Mouse (Mus musculus): ENCODE measurements around the gene Gnaq.
"Not testable (repeated sequence)": the region's sequence is repeated elsewhere in the genome, so short reads cannot be mapped to it uniquely, and the experiment has no call there.

Gnaq gene

GRCm38 (mm10) chr19:16132791-16132864 lies at the start of gene Gnaq:
Gnaq (plus strand) TSS chr19:16132831.
- in situ Hi-C loops (cut with MboI): no loop called here

- in situ Hi-C loops (cut with MboI): not testable (repeated sequence)
Observed at GRCm38 (mm10) chr19:16083981-16084630, 48.5 kb upstream of the Gnaq start.

GRCm38 (mm10) chr19:16085248-16085647 lies 47.4 kb upstream of the Gnaq start:
- in situ Hi-C loops (cut with MboI): no loop called here

- in situ Hi-C loops (cut with MboI): no loop called here
Observed at GRCm38 (mm10) chr19:16086154-16086553, 46.5 kb upstream of the Gnaq start.

GRCm38 (mm10) chr19:16086581-16086980 lies 46.0 kb upstream of the Gnaq start:
- in situ Hi-C loops (cut with MboI): no loop called here

- in situ Hi-C loops (cut with MboI): no loop called here
Observed at GRCm38 (mm10) chr19:16087391-16087790, 45.2 kb upstream of the Gnaq start.

- in situ Hi-C loops (cut with MboI): no loop called here
Observed at GRCm38 (mm10) chr19:16093616-16094015, 39.0 kb upstream of the Gnaq start.

GRCm38 (mm10) chr19:16109901-16110300 lies 22.7 kb upstream of the Gnaq start:
- in situ Hi-C loops (cut with MboI): no loop called here

- in situ Hi-C loops (cut with MboI): no loop called here
Observed at GRCm38 (mm10) chr19:16110670-16111069, 22.0 kb upstream of the Gnaq start.

- in situ Hi-C loops (cut with MboI): no loop called here
Observed at GRCm38 (mm10) chr19:16113295-16113694, 19.3 kb upstream of the Gnaq start.

- in situ Hi-C loops (cut with MboI): no loop called here
Observed at GRCm38 (mm10) chr19:16118421-16118820, 14.2 kb upstream of the Gnaq start.

GRCm38 (mm10) chr19:16121301-16121700 lies 11.3 kb upstream of the Gnaq start:
- in situ Hi-C loops (cut with MboI): no loop called here

GRCm38 (mm10) chr19:16128715-16129114 lies 3.9 kb upstream of the Gnaq start:
- in situ Hi-C loops (cut with MboI): no loop called here

- in situ Hi-C loops (cut with MboI): no loop called here
Observed at GRCm38 (mm10) chr19:16129171-16129570, 3.5 kb upstream of the Gnaq start.

GRCm38 (mm10) chr19:16130476-16130875 lies 2.2 kb upstream of the Gnaq start:
- in situ Hi-C loops (cut with MboI): no loop called here

- in situ Hi-C loops (cut with MboI): no loop called here
Observed at GRCm38 (mm10) chr19:16131831-16132230, 800 bp upstream of the Gnaq start.

- in situ Hi-C loops (cut with MboI): no loop called here
Observed at GRCm38 (mm10) chr19:16132340-16132790, 266 bp upstream of the Gnaq start.

- in situ Hi-C loops (cut with MboI): no loop called here
Observed at GRCm38 (mm10) chr19:16132865-16133720, 462 bp downstream of the Gnaq start.

- in situ Hi-C loops (cut with MboI): no loop called here
Observed at GRCm38 (mm10) chr19:16133721-16134570, 1.3 kb downstream of the Gnaq start.

GRCm38 (mm10) chr19:16138064-16138580 lies 5.5 kb downstream of the Gnaq start:
- in situ Hi-C loops (cut with MboI): no loop called here

GRCm38 (mm10) chr19:16140710-16141109 lies 8.1 kb downstream of the Gnaq start:
- in situ Hi-C loops (cut with MboI): no loop called here

GRCm38 (mm10) chr19:16141857-16142256 lies 9.2 kb downstream of the Gnaq start:
- in situ Hi-C loops (cut with MboI): no loop called here

GRCm38 (mm10) chr19:16142990-16143389 lies 10.4 kb downstream of the Gnaq start:
- in situ Hi-C loops (cut with MboI): no loop called here
